Mouse (Mus musculus) forebrain, embryonic 13.5 days (tissue): Measurements from ENCODE around the gene Clk1. TPM values are rescaled to one million over a fixed set of nuclear protein-coding genes. Genes with fewer than 3 reads are reported as not detected.

Experiments used
- ATAC-seq: fragments of 200-750 bp; cut with Nextera tagmentation; 2 replicates; pipeline ENCODE4 v1.8.0; 2017
- H3K27ac ChIP-seq: fragments of 300-500 bp; sonication (generic); 2 replicates; pipeline ENCODE4 v1.5.1; 2015; ENCODE audit warnings: inconsistent platforms, mild to moderate bottlenecking, moderate library complexity
- H3K27me3 ChIP-seq: fragments of 300-500 bp; sonication (generic); 2 replicates; pipeline ENCODE4 v1.6.1; 2015; ENCODE audit warnings: mild to moderate bottlenecking, inconsistent platforms
- H3K36me3 ChIP-seq: fragments of 300-500 bp; sonication (generic); 2 replicates; pipeline ENCODE4 v1.6.1; 2015; ENCODE audit warnings: mild to moderate bottlenecking, inconsistent platforms; ENCODE audit not compliant: poor library complexity, severe bottlenecking
- H3K4me1 ChIP-seq: fragments of 300-500 bp; sonication (generic); 2 replicates; pipeline ENCODE4 v1.6.1; 2015; ENCODE audit warnings: inconsistent platforms
- H3K4me2 ChIP-seq: fragments of 300-500 bp; sonication (generic); 2 replicates; pipeline ENCODE4 v1.6.1; 2015; ENCODE audit warnings: inconsistent platforms, mild to moderate bottlenecking, moderate library complexity
- H3K4me3 ChIP-seq: fragments of 300-500 bp; sonication (generic); 2 replicates; pipeline ENCODE4 v1.5.1; 2015; ENCODE audit warnings: mild to moderate bottlenecking, inconsistent platforms
- H3K9ac ChIP-seq: fragments of 300-500 bp; sonication (generic); 2 replicates; pipeline ENCODE4 v1.6.1; 2015; ENCODE audit warnings: mild to moderate bottlenecking, inconsistent platforms
- H3K9me3 ChIP-seq: fragments of 300-500 bp; sonication (generic); replicated peaks from 2 replicates; pipeline ENCODE4 v1.6.1; 2016; ENCODE audit warnings: inconsistent platforms
- WGBS: fragments of 180-500 bp; shearing (Covaris S2); methylation state at CpG from one replicate; pipeline ENCODE4 v1.1.7; 2015; 5-methylcytosine and 5-hydroxymethylcytosine counted together
- polyA plus RNA-seq: library from polyadenylated mRNA; unstranded; fragments of >200 nt; fragmentation: Nextera tagmentation; extraction: Ambion mirVana; gene quantifications from 2 replicates; pipeline ENCODE4 v1.2.1, GENCODE M21; 2015

Clk1 gene
- 165 and 177 TPM in 2 replicates for polyA plus RNA-seq

GRCm38 (mm10) chr1:58423371-58424248 is at the start of gene Clk1:
TSS of gene Clk1 (minus strand) at chr1:58424066.
- H3K4me3 ChIP-seq: peak within 1 kb of the TSS; percentile 100
- under 1% methylated on average over 79 of the region's 79 CpGs for WGBS
- no peaks in the 10 kb centered on the region for H3K9me3 ChIP-seq
- peak within 1 kb of the TSS; percentile 100 for H3K9ac ChIP-seq
- H3K27me3 ChIP-seq: no peaks in the 10 kb centered on the region
- peak; percentile 95 for ATAC-seq
- peak within 1 kb of the TSS; percentile 99 for H3K27ac ChIP-seq
- H3K36me3 ChIP-seq: peaks cover 25% of the 10 kb centered on the region
- peak within 1 kb of the TSS; percentile 80 for H3K4me2 ChIP-seq
- H3K4me1 ChIP-seq: peaks cover 19% of the 10 kb centered on the region

- 96% methylated on average over 4 of the region's 4 CpGs for WGBS
- Histone ChIP-seq H3K4me3 (no peak overlapping the region), H3K9ac (no peak overlapping the region), H3K36me3 (peaks cover 90% of the 10 kb centered on the region), H3K9me3 (no peaks in the 10 kb centered on the region), H3K27me3 (no peaks in the 10 kb centered on the region), H3K27ac (no peak overlapping the region), H3K4me1 (no peaks in the 10 kb centered on the region), H3K4me2 (no peak overlapping the region)
- ATAC-seq: no peak
Measured at GRCm38 (mm10) chr1:58465561-58465960, 41.7 kb upstream of the Clk1 start.

- Histone ChIP-seq H3K4me1 (no peaks in the 10 kb centered on the region), H3K9me3 (no peaks in the 10 kb centered on the region), H3K36me3 (peaks cover 90% of the 10 kb centered on the region), H3K4me3 (no peak overlapping the region), H3K9ac (no peak overlapping the region), H3K27me3 (no peaks in the 10 kb centered on the region), H3K27ac (no peak overlapping the region), H3K4me2 (no peak overlapping the region)
- WGBS: 89% methylated on average over 4 of the region's 4 CpGs
- no peak for ATAC-seq
Measured at GRCm38 (mm10) chr1:58465042-58465441, 41.2 kb upstream of the Clk1 start.

GRCm38 (mm10) chr1:58463935-58464334 is 40.1 kb upstream of the Clk1 start:
- Histone ChIP-seq H3K9ac (no peak overlapping the region), H3K36me3 (peaks cover 90% of the 10 kb centered on the region), H3K27ac (no peak overlapping the region), H3K4me2 (no peak overlapping the region), H3K4me1 (no peaks in the 10 kb centered on the region), H3K4me3 (no peak overlapping the region), H3K9me3 (no peaks in the 10 kb centered on the region), H3K27me3 (no peaks in the 10 kb centered on the region)
- ATAC-seq: no peak
- 92% methylated on average over 2 of the region's 2 CpGs for WGBS

GRCm38 (mm10) chr1:58460566-58460965 is 36.7 kb upstream of the Clk1 start:
- no peak overlapping the region for H3K27ac ChIP-seq
- 94% methylated on average over 3 of the region's 3 CpGs for whole genome bisulfite sequencing
- ATAC-seq: no peak
- no peaks in the 10 kb centered on the region for H3K9me3 ChIP-seq
- no peak overlapping the region for H3K9ac ChIP-seq
- H3K4me2 ChIP-seq: no peak overlapping the region
- no peaks in the 10 kb centered on the region for H3K27me3 ChIP-seq
- no peaks in the 10 kb centered on the region for H3K4me1 ChIP-seq
- no peak overlapping the region for H3K4me3 ChIP-seq
- peaks cover 96% of the 10 kb centered on the region for H3K36me3 ChIP-seq

GRCm38 (mm10) chr1:58458867-58459266 is 35.0 kb upstream of the Clk1 start:
- H3K4me2 ChIP-seq: no peak overlapping the region
- no peak overlapping the region for H3K4me3 ChIP-seq
- WGBS: 69% methylated on average over 2 of the region's 2 CpGs
- no peaks in the 10 kb centered on the region for H3K9me3 ChIP-seq
- H3K27ac ChIP-seq: no peak overlapping the region
- no peaks in the 10 kb centered on the region for H3K4me1 ChIP-seq
- peaks cover 97% of the 10 kb centered on the region for H3K36me3 ChIP-seq
- H3K27me3 ChIP-seq: no peaks in the 10 kb centered on the region
- H3K9ac ChIP-seq: no peak overlapping the region
- no peak for ATAC-seq

GRCm38 (mm10) chr1:58458175-58458574 is 34.3 kb upstream of the Clk1 start:
- Histone ChIP-seq H3K27me3 (no peaks in the 10 kb centered on the region), H3K4me1 (no peaks in the 10 kb centered on the region), H3K27ac (no peak overlapping the region), H3K9me3 (no peaks in the 10 kb centered on the region), H3K9ac (no peak overlapping the region), H3K36me3 (peaks cover 97% of the 10 kb centered on the region), H3K4me2 (no peak overlapping the region), H3K4me3 (no peak overlapping the region)
- ATAC-seq: no peak
- 91% methylated on average over 5 of the region's 5 CpGs for WGBS

- no peak overlapping the region for H3K9ac ChIP-seq
- H3K4me2 ChIP-seq: no peak overlapping the region
- ATAC-seq: no peak
- peaks cover 90% of the 10 kb centered on the region for H3K36me3 ChIP-seq
- WGBS: 94% methylated on average over 6 of the region's 6 CpGs
- no peaks in the 10 kb centered on the region for H3K27me3 ChIP-seq
- no peak overlapping the region for H3K27ac ChIP-seq
- no peak overlapping the region for H3K4me3 ChIP-seq
- no peaks in the 10 kb centered on the region for H3K9me3 ChIP-seq
- no peaks in the 10 kb centered on the region for H3K4me1 ChIP-seq
Measured at GRCm38 (mm10) chr1:58454316-58454715, 30.4 kb upstream of the Clk1 start.

- ATAC-seq: no peak
- H3K9ac ChIP-seq: no peak overlapping the region
- H3K4me1 ChIP-seq: peaks cover 20% of the 10 kb centered on the region
- no peak overlapping the region for H3K4me2 ChIP-seq
- no peak overlapping the region for H3K4me3 ChIP-seq
- H3K9me3 ChIP-seq: no peaks in the 10 kb centered on the region
- peaks cover 51% of the 10 kb centered on the region for H3K36me3 ChIP-seq
- H3K27me3 ChIP-seq: no peaks in the 10 kb centered on the region
- 92% methylated on average over 7 of the region's 7 CpGs for WGBS
- no peak overlapping the region for H3K27ac ChIP-seq
Measured at GRCm38 (mm10) chr1:58448396-58448795, 24.5 kb upstream of the Clk1 start.

- Histone ChIP-seq H3K9ac (no peak overlapping the region), H3K36me3 (peaks cover 45% of the 10 kb centered on the region)
- 97% methylated on average over 7 of the region's 7 CpGs for WGBS
Measured at GRCm38 (mm10) chr1:58447766-58448165, 23.9 kb upstream of the Clk1 start.

GRCm38 (mm10) chr1:58445861-58446260 is 22.0 kb upstream of the Clk1 start:
- no peaks in the 10 kb centered on the region for H3K27me3 ChIP-seq
- H3K4me1 ChIP-seq: peaks cover 20% of the 10 kb centered on the region
- H3K9ac ChIP-seq: peak overlapping the region; percentile 85
- peak overlapping the region; percentile 68 for H3K4me3 ChIP-seq
- peaks cover 36% of the 10 kb centered on the region for H3K36me3 ChIP-seq
- no peaks in the 10 kb centered on the region for H3K9me3 ChIP-seq
- WGBS: 4% methylated on average over 11 of the region's 11 CpGs
- ATAC-seq: peak; percentile 0
- H3K27ac ChIP-seq: peak overlapping the region; percentile 88
- peak overlapping the region; percentile 69 for H3K4me2 ChIP-seq

More at GRCm38 (mm10) chr1:58447766-58448165, 23.9 kb upstream of the Clk1 start:
- Histone ChIP-seq H3K9me3 (no peaks in the 10 kb centered on the region), H3K27me3 (no peaks in the 10 kb centered on the region), H3K4me1 (peaks cover 20% of the 10 kb centered on the region), H3K27ac (no peak overlapping the region), H3K4me3 (no peak overlapping the region), H3K4me2 (no peak overlapping the region)
- ATAC-seq: no peak

- H3K9me3 ChIP-seq: no peaks in the 10 kb centered on the region
- H3K36me3 ChIP-seq: peaks cover 34% of the 10 kb centered on the region
- ATAC-seq: peak; percentile 97
- WGBS: under 1% methylated on average over 33 of the region's 33 CpGs
- H3K9ac ChIP-seq: peak within 1 kb of the TSS; percentile 85
- peak within 1 kb of the TSS; percentile 69 for H3K4me2 ChIP-seq
- peak within 1 kb of the TSS; percentile 68 for H3K4me3 ChIP-seq
- no peaks in the 10 kb centered on the region for H3K27me3 ChIP-seq
- H3K4me1 ChIP-seq: peaks cover 20% of the 10 kb centered on the region
- H3K27ac ChIP-seq: peak within 1 kb of the TSS; percentile 88
Measured at GRCm38 (mm10) chr1:58445143-58445722, 21.4 kb upstream of the Clk1 start, which contains the start of the genes Nif3l1 and Ppil3. TSS of gene Nif3l1 (plus strand) at chr1:58445151. TSS of gene Ppil3 (minus strand) at chr1:58445486.
